Mouse (Mus musculus): ENCODE measurements around the gene Vmn1r29.

GRCm38 (mm10) chr6:58301249-58301648, at the start of gene Vmn1r29:
- no peak for TF ChIP-seq POLR2A (IDR thresholded peaks at IDR 0.05; ENCODE audit: insufficient read depth, low read depth, low read length)
- TF ChIP-seq EP300 (IDR thresholded peaks at IDR 0.05; ENCODE audit: insufficient read depth, low read depth, low read length) = no peak
- no peak for TF ChIP-seq CTCF (IDR thresholded peaks at IDR 0.05)

All from heart, adult 2 months (tissue).